Mouse (Mus musculus): ENCODE data around the gene 1700016D06Rik. TPM values are rescaled to one million over a fixed set of nuclear protein-coding genes. Genes with fewer than 3 reads are reported as not detected.

The 1700016D06Rik gene
- polyA plus RNA-seq, 1 experiment from 2014 or later = 0.26 TPM

- 0% methylated on average over 18 of the region's 40 CpGs for WGBS
- peaks cover 25% of the 10 kb centered on the region for H3K36me3 ChIP-seq (ENCODE audit: control insufficient read depth, insufficient read depth, low read length)
Measured at GRCm38 (mm10) chr8:11635611-11636081, 65.2 kb downstream of the 1700016D06Rik start, which contains the start of gene Ankrd10. Gene Ankrd10, minus strand, starts transcription at chr8:11635757.

GRCm38 (mm10) chr8:11635012-11635577, 65.8 kb downstream of the 1700016D06Rik start:
- Histone ChIP-seq H3K27ac (replicated peaks; ENCODE audit: low read depth, low read length) (peak overlapping the region; percentile 98), H3K4me3 (ENCODE audit: low read depth, low read length) (peak overlapping the region; percentile 99), H3K36me3 (ENCODE audit: control insufficient read depth, insufficient read depth, low read length) (peaks cover 29% of the 10 kb centered on the region), H3K4me2 (ENCODE audit: low read depth, low read length) (peak overlapping the region; percentile 91), H3K9ac (ENCODE audit: low read depth, low read length) (peak overlapping the region; percentile 91), H3K27me3 (replicated peaks; ENCODE audit: control insufficient read depth, insufficient read depth, low read length) (no peaks in the 10 kb centered on the region), H3K9me3 (ENCODE audit: control insufficient read depth, low read length) (no peaks in the 10 kb centered on the region), H3K4me1 (ENCODE audit: control insufficient read depth, insufficient read depth, low read length) (peaks cover 31% of the 10 kb centered on the region)
- under 1% methylated on average over 51 of the region's 70 CpGs for WGBS
- ATAC-seq (ENCODE audit: low read depth) = peak; percentile 85
- DNase-seq (ENCODE audit: low spot score) = peak; percentile 96

More at GRCm38 (mm10) chr8:11635611-11636081, 65.2 kb downstream of the 1700016D06Rik start, which contains the start of gene Ankrd10:
- Histone ChIP-seq H3K9ac (ENCODE audit: low read depth, low read length) (peak within 1 kb of the TSS; percentile 91), H3K4me2 (ENCODE audit: low read depth, low read length) (peak within 1 kb of the TSS; percentile 91), H3K4me1 (ENCODE audit: control insufficient read depth, insufficient read depth, low read length) (peaks cover 27% of the 10 kb centered on the region), H3K27ac (replicated peaks; ENCODE audit: low read depth, low read length) (peak within 1 kb of the TSS; percentile 98), H3K27me3 (replicated peaks; ENCODE audit: control insufficient read depth, insufficient read depth, low read length) (no peaks in the 10 kb centered on the region), H3K4me3 (ENCODE audit: low read depth, low read length) (peak within 1 kb of the TSS; percentile 99), H3K9me3 (ENCODE audit: control insufficient read depth, low read length) (no peaks in the 10 kb centered on the region)
- ATAC-seq (ENCODE audit: low read depth) (peak; percentile 93), DNase-seq (ENCODE audit: low spot score) (peak; percentile 98)

DNA sequence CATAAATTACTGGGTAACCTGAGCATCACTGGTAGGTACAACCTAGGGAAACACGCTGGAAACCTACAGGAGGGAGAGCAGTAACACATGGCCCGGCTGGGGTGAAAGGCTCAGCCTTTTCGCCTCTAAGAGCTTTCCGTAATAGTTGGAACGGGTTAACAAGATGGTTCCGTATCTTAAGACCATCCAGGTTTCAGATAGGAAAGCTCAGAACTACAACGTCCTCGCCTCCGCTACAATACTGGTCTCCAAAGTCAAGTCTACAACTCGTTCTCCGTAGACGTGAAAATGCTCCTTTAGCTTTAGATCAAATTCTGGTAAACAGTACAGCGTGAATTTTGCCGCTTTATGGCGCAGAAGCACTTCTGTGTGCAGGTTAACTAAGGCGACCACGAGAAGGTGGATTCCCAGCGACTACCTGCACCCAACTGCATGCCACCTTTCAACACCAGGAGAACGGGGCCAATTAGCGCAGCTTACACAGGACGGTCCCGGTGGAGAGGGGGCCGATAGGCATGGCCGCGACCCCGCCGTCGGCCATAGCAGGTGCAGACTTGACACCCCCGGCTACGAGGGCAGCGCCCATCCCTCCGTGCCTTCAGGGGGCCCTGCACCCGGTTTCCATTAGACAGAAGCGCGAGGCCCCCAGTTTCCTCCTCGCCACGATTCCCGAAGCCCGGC, 66.4 kb downstream of the 1700016D06Rik start:
- Histone ChIP-seq H3K9ac (ENCODE audit: low read depth, low read length) (peak overlapping the region; percentile 91), H3K4me1 (ENCODE audit: control insufficient read depth, insufficient read depth, low read length) (peaks cover 31% of the 10 kb centered on the region), H3K4me2 (ENCODE audit: low read depth, low read length) (peak overlapping the region; percentile 91), H3K27ac (replicated peaks; ENCODE audit: low read depth, low read length) (peak overlapping the region; percentile 98; the same call in 1 of the 2 replicates), H3K9me3 (ENCODE audit: control insufficient read depth, low read length) (no peaks in the 10 kb centered on the region), H3K4me3 (ENCODE audit: low read depth, low read length) (peak overlapping the region; percentile 99), H3K27me3 (replicated peaks; ENCODE audit: control insufficient read depth, insufficient read depth, low read length) (no peaks in the 10 kb centered on the region), H3K36me3 (ENCODE audit: control insufficient read depth, insufficient read depth, low read length) (peaks cover 35% of the 10 kb centered on the region)
- under 1% methylated on average over 20 of the region's 39 CpGs for WGBS
- ATAC-seq (ENCODE audit: low read depth) (no peak), DNase-seq (ENCODE audit: low spot score) (no peak)

- H3K4me2 ChIP-seq (ENCODE audit: low read depth, low read length) = peak overlapping the region; percentile 91
- H3K27ac ChIP-seq (replicated peaks; ENCODE audit: low read depth, low read length) = no peak overlapping the region
- no peaks in the 10 kb centered on the region for H3K27me3 ChIP-seq (replicated peaks; ENCODE audit: control insufficient read depth, insufficient read depth, low read length)
- no peak for DNase-seq (ENCODE audit: low spot score)
- no peak for ATAC-seq (ENCODE audit: low read depth)
- WGBS = 61% methylated on average over 7 of the region's 7 CpGs
- peaks cover 31% of the 10 kb centered on the region for H3K4me1 ChIP-seq (ENCODE audit: control insufficient read depth, insufficient read depth, low read length)
- no peaks in the 10 kb centered on the region for H3K9me3 ChIP-seq (ENCODE audit: control insufficient read depth, low read length)
- H3K9ac ChIP-seq (ENCODE audit: low read depth, low read length) = peak overlapping the region; percentile 91; the same call in 1 of the 2 replicates
- peak overlapping the region; percentile 99 for H3K4me3 ChIP-seq (ENCODE audit: low read depth, low read length)
- peaks cover 39% of the 10 kb centered on the region for H3K36me3 ChIP-seq (ENCODE audit: control insufficient read depth, insufficient read depth, low read length)
Measured at GRCm38 (mm10) chr8:11633414-11633813, 67.4 kb downstream of the 1700016D06Rik start.

DNA sequence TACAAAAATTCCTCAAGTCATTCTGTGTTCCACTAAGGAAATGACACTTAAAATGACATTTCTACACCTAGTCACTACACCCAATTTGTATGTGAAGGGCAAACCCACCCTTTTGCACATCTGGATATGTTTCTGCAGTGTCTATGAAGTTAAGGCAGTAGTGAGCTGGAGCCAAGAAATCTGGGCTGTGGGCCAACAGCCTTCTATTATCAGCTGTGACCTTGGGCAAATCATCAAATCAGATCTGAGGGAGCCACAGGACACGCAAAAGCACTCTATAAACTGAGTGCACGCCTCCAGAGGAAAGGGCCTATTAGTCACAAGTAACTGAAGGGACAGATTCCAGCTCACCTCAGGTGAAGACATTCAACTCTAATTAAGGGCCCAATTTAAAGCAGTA, 68.5 kb downstream of the 1700016D06Rik start:
- H3K9ac ChIP-seq (ENCODE audit: low read depth, low read length) = 0 out of 2 replicates have a peak overlapping the region, but pooled peaks have one; percentile 25
- H3K27me3 ChIP-seq (replicated peaks; ENCODE audit: control insufficient read depth, insufficient read depth, low read length) = no peaks in the 10 kb centered on the region
- no peaks in the 10 kb centered on the region for H3K9me3 ChIP-seq (ENCODE audit: control insufficient read depth, low read length)
- ATAC-seq (ENCODE audit: low read depth) (no peak), DNase-seq (ENCODE audit: low spot score) (peak; percentile 88)
- 0 out of 2 replicates have a peak overlapping the region, but pooled peaks have one; percentile 44 for H3K27ac ChIP-seq (replicated peaks; ENCODE audit: low read depth, low read length)
- peak overlapping the region; percentile 8; the same call in 1 of the 2 replicates for H3K4me3 ChIP-seq (ENCODE audit: low read depth, low read length)
- H3K4me1 ChIP-seq (ENCODE audit: control insufficient read depth, insufficient read depth, low read length) = peaks cover 31% of the 10 kb centered on the region
- H3K36me3 ChIP-seq (ENCODE audit: control insufficient read depth, insufficient read depth, low read length) = peaks cover 48% of the 10 kb centered on the region
- 19% methylated on average over 2 of the region's 2 CpGs for WGBS
- peak overlapping the region; percentile 91 for H3K4me2 ChIP-seq (ENCODE audit: low read depth, low read length)

DNA sequence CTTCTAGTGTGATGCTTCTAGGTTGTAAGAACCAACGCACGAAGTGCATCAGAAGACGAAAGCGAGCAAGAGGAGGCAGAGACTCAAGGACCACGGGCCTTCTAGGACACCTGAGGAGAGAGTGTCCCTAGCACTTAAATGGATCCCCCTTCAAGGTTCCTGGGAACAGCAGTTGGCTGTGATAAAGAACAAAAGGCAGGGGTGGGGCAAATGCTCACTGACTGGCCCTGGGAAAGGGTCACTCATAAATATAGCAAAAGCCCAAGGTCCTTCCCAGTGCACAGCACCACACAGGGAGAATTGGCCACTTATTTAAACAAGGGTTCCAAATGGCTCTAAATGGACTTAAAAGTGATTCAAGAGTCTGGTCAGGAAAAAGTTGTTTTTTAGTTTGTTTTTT, 71.7 kb downstream of the 1700016D06Rik start:
- no peaks in the 10 kb centered on the region for H3K9me3 ChIP-seq (ENCODE audit: control insufficient read depth, low read length)
- no peak overlapping the region for H3K4me3 ChIP-seq (ENCODE audit: low read depth, low read length)
- ATAC-seq (ENCODE audit: low read depth) (no peak), DNase-seq (ENCODE audit: low spot score) (no peak)
- H3K27me3 ChIP-seq (replicated peaks; ENCODE audit: control insufficient read depth, insufficient read depth, low read length) = no peaks in the 10 kb centered on the region
- H3K27ac ChIP-seq (replicated peaks; ENCODE audit: low read depth, low read length) = no peak overlapping the region
- no peak overlapping the region for H3K9ac ChIP-seq (ENCODE audit: low read depth, low read length)
- 85% methylated on average over 5 of the region's 5 CpGs for WGBS
- no peak overlapping the region for H3K4me2 ChIP-seq (ENCODE audit: low read depth, low read length)
- H3K4me1 ChIP-seq (ENCODE audit: control insufficient read depth, insufficient read depth, low read length) = peaks cover 23% of the 10 kb centered on the region
- peaks cover 73% of the 10 kb centered on the region for H3K36me3 ChIP-seq (ENCODE audit: control insufficient read depth, insufficient read depth, low read length)

GRCm38 (mm10) chr8:11628506-11629132, 72.2 kb downstream of the 1700016D06Rik start:
- Histone ChIP-seq H3K4me3 (ENCODE audit: low read depth, low read length) (no peak overlapping the region), H3K4me2 (ENCODE audit: low read depth, low read length) (no peak overlapping the region), H3K27ac (replicated peaks; ENCODE audit: low read depth, low read length) (no peak overlapping the region), H3K36me3 (ENCODE audit: control insufficient read depth, insufficient read depth, low read length) (peaks cover 76% of the 10 kb centered on the region), H3K9ac (ENCODE audit: low read depth, low read length) (no peak overlapping the region), H3K4me1 (ENCODE audit: control insufficient read depth, insufficient read depth, low read length) (peaks cover 17% of the 10 kb centered on the region), H3K27me3 (replicated peaks; ENCODE audit: control insufficient read depth, insufficient read depth, low read length) (no peaks in the 10 kb centered on the region), H3K9me3 (ENCODE audit: control insufficient read depth, low read length) (no peaks in the 10 kb centered on the region)
- ATAC-seq (ENCODE audit: low read depth) = peak; percentile 34; the same call in 1 of the 2 replicates
- peak; percentile 66 for DNase-seq (ENCODE audit: low spot score)
- WGBS = 45% methylated on average over 7 of the region's 7 CpGs

DNA sequence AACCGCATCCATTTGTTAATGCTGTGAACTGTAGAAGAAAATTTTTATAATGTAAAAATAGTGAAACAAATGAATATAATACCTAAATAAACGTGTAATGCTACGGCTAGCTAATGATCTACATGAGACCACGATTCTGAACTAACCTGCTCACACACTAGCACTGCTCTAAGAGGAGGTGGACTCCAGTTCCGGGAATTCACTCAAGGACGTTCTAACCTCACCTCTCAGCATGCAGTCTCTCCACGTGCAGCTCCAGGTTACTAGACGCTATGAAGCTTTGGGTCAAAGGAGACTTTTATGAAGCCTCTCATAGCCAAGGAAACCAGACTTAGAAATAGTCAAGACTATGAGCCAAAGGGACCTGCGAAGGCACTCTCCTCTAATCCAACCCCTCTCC, 73.1 kb downstream of the 1700016D06Rik start:
- DNase-seq (ENCODE audit: low spot score) (no peak), ATAC-seq (ENCODE audit: low read depth) (no peak)
- Histone ChIP-seq H3K4me2 (ENCODE audit: low read depth, low read length) (no peak overlapping the region), H3K27me3 (replicated peaks; ENCODE audit: control insufficient read depth, insufficient read depth, low read length) (no peaks in the 10 kb centered on the region), H3K36me3 (ENCODE audit: control insufficient read depth, insufficient read depth, low read length) (peaks cover 80% of the 10 kb centered on the region), H3K4me3 (ENCODE audit: low read depth, low read length) (no peak overlapping the region), H3K9me3 (ENCODE audit: control insufficient read depth, low read length) (no peaks in the 10 kb centered on the region), H3K27ac (replicated peaks; ENCODE audit: low read depth, low read length) (no peak overlapping the region), H3K9ac (ENCODE audit: low read depth, low read length) (no peak overlapping the region), H3K4me1 (ENCODE audit: control insufficient read depth, insufficient read depth, low read length) (peaks cover 10% of the 10 kb centered on the region)
- 84% methylated on average over 9 of the region's 9 CpGs for WGBS
